Mouse (Mus musculus) frontal cortex, postnatal 14 days (tissue): Measurements from ENCODE around the gene Mad1l1.

ENCODE experiments used
- DNase-seq, 2 experiments: peaks; one replicate each; pipeline ENCODE4 v3.0.0; 2022; ENCODE audit warnings: low spot score in 2 of 2

Mad1l1 gene

GRCm38 (mm10) chr5:140176370-140176769 is 145.0 kb downstream of the Mad1l1 start:
- no peak for DNase-seq

- no peak for DNase-seq
These were observed 146.4 kb downstream of the Mad1l1 start for GRCm38 (mm10) chr5:140174814-140175490.

- DNase-seq: no peak
These were observed 147.3 kb downstream of the Mad1l1 start for GRCm38 (mm10) chr5:140174066-140174465.

- DNase-seq: no peak
These were observed 148.2 kb downstream of the Mad1l1 start for GRCm38 (mm10) chr5:140173181-140173580.

- no peak for DNase-seq
These were observed 149.6 kb downstream of the Mad1l1 start for GRCm38 (mm10) chr5:140171710-140172109.

- DNase-seq: no peak
These were observed 153.8 kb downstream of the Mad1l1 start for GRCm38 (mm10) chr5:140167531-140167930.

- no peak for DNase-seq
These were observed 154.3 kb downstream of the Mad1l1 start for GRCm38 (mm10) chr5:140167080-140167479.

GRCm38 (mm10) chr5:140163947-140164346 is 157.4 kb downstream of the Mad1l1 start:
- DNase-seq: no peak

- no peak for DNase-seq
These were observed 159.1 kb downstream of the Mad1l1 start for GRCm38 (mm10) chr5:140162071-140162845.

GRCm38 (mm10) chr5:140159007-140159406 is 162.3 kb downstream of the Mad1l1 start:
- DNase-seq: no peak

GRCm38 (mm10) chr5:140157886-140158627 is 163.3 kb downstream of the Mad1l1 start:
- no peak for DNase-seq

GRCm38 (mm10) chr5:140154166-140154565 is 167.2 kb downstream of the Mad1l1 start:
- no peak for DNase-seq

GRCm38 (mm10) chr5:140151871-140152270 is 169.5 kb downstream of the Mad1l1 start:
- no peak for DNase-seq

GRCm38 (mm10) chr5:140151180-140151579 is 170.2 kb downstream of the Mad1l1 start:
- no peak for DNase-seq

GRCm38 (mm10) chr5:140150694-140151093 is 170.7 kb downstream of the Mad1l1 start:
- no peak for DNase-seq

- no peak for DNase-seq
These were observed 171.2 kb downstream of the Mad1l1 start for GRCm38 (mm10) chr5:140150136-140150535.

- no peak for DNase-seq
These were observed 172.1 kb downstream of the Mad1l1 start for GRCm38 (mm10) chr5:140149298-140149697.

- DNase-seq: no peak
These were observed 177.8 kb downstream of the Mad1l1 start for GRCm38 (mm10) chr5:140143541-140143940.

GRCm38 (mm10) chr5:140141336-140141735 is 180.0 kb downstream of the Mad1l1 start:
- DNase-seq: no peak

- no peak for DNase-seq
These were observed 181.1 kb downstream of the Mad1l1 start for GRCm38 (mm10) chr5:140140214-140140613.

- no peak for DNase-seq
These were observed 185.4 kb downstream of the Mad1l1 start for GRCm38 (mm10) chr5:140135734-140136625.
